Mouse (Mus musculus): ENCODE data around the gene Wdr24.
A peak's percentile ranks its signal among the peaks of the same experiment; 100 is the strongest.

The Wdr24 gene

GRCm38 (mm10) chr17:25823452-25823851 is at the start of gene Wdr24:
Wdr24 (plus strand) TSS chr17:25823627.
- peak; percentile 64 for DNase-seq (ENCODE audit: inconsistent ontology term)

DNA sequence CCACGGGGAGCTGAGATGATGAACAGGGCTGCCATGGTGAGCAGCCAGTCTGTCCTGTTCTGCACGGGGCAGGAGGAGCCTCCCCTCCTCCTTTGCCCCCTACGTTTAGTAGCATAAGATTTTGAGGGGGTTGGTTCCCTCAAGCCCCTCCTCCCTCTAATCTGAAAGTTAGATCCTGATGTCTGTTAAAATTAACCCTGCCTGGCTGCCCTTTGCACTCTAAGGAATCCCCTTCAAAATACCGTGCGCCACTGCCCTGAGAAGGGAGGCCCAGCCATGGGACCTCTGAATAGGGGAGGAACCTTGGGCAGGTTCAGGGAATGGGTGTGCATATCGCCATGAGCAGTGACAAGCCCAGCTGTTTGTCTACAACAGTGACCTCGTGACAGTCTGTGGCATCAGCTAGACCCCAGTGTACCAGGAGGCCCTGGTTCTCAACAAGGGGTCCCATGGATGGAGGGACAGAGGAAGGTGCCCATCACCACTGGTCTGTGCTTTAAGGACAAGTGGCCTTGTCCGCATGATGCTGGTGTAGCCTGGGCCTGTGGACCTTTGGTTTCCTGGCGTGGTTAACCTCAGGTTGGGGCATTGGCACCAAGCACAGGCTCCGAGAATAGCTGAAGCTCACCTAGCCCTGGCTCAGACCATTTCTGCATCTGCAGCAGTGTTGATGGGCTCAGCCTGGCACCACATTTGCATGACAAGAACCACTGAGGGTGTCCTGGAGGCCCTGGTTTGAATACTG is 47.9 kb upstream of the Wdr24 start:
- no peak for DNase-seq (ENCODE audit: inconsistent ontology term)

- DNase-seq (ENCODE audit: inconsistent ontology term), result no peak
Observed at GRCm38 (mm10) chr17:25777948-25778347, 45.5 kb upstream of the Wdr24 start.

GRCm38 (mm10) chr17:25781339-25781738 is 42.1 kb upstream of the Wdr24 start:
- no peak for DNase-seq (ENCODE audit: inconsistent ontology term)

DNA sequence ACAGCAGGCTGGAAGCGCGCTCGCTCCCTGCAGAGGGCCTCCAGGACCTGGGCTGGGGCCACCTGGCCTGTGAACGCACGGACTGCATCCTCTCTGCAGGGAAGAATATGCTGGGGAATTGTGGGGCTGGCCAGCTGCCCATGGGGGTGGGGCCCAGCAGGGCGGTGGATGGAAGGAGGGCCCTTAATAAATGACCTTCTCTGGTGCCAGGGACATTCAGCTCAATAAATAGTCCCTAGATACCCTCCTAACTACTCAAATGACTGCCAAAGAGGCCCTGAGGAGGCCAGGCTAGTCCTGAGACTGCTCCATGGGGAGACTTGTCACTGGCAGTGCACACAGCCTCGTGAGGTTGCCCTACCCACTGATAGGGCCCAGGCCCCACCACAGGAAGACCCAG is 40.3 kb upstream of the Wdr24 start:
- DNase-seq (ENCODE audit: inconsistent ontology term), result no peak

DNA sequence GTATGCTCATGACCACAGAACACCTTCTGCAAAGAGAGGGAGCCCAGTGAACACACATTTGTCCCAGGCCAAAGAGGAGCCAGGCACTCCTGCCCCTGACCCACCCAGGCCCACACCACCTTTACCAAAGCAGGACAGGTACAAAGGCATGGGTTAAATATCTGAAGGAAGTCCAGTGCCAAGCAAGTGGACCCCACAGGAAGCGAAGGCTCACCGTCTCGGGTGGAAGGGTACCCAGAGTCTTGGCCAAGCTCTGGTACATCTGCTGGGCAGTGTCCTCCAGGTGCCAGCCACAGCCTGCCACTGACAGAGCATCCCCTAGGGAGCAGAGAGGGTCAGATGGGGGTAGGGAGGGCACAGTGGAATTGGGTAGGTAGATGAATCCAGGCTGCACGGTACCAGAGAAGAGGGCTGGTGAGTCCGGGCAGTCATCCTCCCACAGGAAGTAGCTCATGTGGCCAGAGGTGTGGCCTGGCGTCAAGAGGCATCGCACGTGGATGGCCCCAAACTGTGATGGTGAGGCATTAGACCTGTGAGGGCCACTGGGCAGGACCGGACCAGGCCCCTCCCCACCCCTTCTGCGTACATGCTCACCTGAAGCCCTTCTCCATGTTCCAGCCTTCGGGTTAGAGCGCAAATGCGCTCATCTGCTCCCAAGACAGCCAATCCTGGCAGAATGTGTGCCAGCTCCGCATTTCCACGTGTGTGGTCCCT is 39.4 kb upstream of the Wdr24 start:
- no peak for DNase-seq (ENCODE audit: inconsistent ontology term)

- DNase-seq (ENCODE audit: inconsistent ontology term), result peak; percentile 91
Observed at GRCm38 (mm10) chr17:25785281-25785745, 38.1 kb upstream of the Wdr24 start, which contains the start of gene Haghl. Haghl (minus strand) TSS chr17:25785673.

DNA sequence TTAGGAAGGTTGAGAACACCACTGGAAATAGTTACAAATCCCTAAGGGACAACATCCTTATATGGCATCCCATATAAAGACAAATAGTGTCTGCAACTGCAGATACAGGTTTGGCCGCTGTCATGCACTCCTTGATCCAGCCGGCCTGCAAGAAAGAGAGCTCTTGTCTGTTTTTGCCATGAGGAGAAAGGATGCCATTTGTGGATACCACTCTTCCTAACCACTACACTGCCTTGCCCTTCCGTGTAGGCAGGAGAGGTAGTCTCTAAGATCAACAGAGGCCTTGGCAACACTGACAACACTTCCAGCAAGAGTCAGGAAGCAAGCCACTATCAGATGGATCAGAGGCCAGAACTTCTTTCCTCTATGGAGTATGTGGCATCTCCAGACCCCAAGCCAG is 37.1 kb upstream of the Wdr24 start, which contains the start of gene Ccdc78:
TSS of gene Ccdc78 (plus strand) at position 301 of the 400 bp plus-strand sequence.
- no peak for DNase-seq (ENCODE audit: inconsistent ontology term)

- no peak for DNase-seq (ENCODE audit: inconsistent ontology term)
Observed at GRCm38 (mm10) chr17:25786781-25787504, 36.5 kb upstream of the Wdr24 start.

DNA sequence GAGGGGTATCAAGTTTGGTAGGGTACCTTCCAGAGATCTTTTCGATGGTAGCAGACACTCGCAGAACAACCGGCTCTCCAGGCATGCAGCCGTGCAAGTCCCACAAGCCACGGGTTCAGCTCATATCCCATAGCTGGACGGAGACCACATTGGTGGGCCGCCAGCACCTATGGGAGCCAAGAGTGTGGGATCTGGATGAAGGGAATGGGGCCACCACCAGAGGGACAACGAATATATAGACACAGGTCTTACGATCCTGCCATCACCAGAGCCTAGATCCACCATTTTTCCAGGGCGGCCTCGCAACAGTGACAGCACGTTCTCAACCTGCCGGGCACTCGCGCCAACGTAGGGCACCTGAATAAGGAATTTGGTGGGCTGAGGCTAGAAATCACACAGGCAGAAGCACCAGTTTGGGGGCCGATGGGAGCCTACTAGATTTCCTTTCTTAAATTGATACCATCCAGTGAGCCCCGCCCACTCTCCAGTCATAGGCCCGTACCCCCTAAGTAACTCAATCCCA is 32.0 kb upstream of the Wdr24 start:
- peak; percentile 51 for DNase-seq (ENCODE audit: inconsistent ontology term)

- peak; percentile 90 for DNase-seq (ENCODE audit: inconsistent ontology term)
Observed at GRCm38 (mm10) chr17:25791843-25792527, 31.4 kb upstream of the Wdr24 start.

DNA sequence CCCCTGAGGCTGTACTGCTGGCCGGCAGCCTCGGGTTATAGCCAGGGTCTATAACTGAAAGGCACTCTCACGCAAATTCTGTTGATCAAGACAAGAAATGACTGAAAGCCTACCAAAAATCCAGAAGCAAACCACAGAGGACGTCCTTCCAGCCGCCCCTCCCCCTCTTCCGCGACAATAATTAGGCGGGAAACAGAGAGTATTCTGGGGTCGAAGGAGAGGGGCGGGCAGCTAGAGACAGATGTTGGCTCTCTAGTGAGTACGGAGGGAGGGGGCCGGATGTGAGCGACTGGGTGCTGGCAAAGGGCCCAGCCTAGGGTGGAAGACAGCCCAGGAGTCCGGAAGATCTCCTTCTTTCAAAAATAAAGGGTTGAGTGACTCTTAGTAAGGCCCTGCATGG is 30.8 kb upstream of the Wdr24 start, which contains the start of gene Fam173a:
TSS of gene Fam173a (minus strand) at position 287 of the 400 bp plus-strand sequence.
- DNase-seq (ENCODE audit: inconsistent ontology term), result peak; percentile 85

DNA sequence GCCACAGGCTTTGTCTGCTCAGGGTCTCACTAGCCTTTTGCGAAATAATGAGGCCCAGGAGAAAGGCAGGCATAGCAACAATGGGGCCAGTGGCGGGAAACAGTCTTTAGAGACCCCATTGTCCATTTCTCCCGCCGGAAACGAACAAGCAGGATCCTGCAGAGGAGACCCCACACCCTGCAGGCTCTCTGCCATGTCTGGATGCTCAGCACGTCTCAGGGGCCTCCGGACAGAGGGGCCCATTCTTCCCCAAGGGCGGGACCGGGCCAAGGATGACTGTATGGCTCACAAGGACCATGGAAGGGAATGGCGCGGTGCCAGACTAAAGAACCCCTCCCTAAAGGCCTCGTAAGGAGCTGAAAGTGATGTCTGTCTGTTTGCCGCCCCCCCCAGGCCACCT is 29.2 kb upstream of the Wdr24 start:
- peak; percentile 31 for DNase-seq (ENCODE audit: inconsistent ontology term)

- no peak for DNase-seq (ENCODE audit: inconsistent ontology term)
Observed at GRCm38 (mm10) chr17:25794998-25795397, 28.4 kb upstream of the Wdr24 start.

DNA sequence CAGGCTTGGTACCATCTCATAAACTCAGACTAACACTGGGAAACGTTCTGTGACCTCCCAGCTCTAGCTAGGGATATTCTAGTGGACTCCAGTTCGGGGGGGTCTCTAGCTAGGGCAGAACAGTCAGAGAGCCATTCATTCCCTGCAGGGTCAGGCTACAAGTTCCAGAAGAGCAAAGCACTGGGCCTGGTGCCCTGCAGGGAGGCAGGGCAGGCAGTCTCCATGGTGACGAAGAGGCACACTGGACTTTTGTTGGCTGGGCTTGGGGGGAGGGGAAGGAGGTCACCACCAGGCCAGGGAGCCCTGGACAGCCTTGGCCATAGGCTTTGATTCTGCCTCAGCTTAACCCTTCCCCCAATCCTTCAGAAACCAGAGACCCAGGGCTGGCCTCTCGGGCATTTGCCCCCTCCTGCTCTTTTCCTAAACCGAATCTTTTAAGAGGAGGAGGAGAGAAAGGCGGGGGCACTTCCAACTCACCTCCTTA is 27.8 kb upstream of the Wdr24 start, which contains the start of gene AC134908.4:
TSS of gene AC134908.4 (minus strand) at position 51 of the 484 bp plus-strand sequence.
- DNase-seq (ENCODE audit: inconsistent ontology term), result peak; percentile 94

- DNase-seq (ENCODE audit: inconsistent ontology term), result peak; percentile 49
Observed at GRCm38 (mm10) chr17:25796211-25796771, 27.1 kb upstream of the Wdr24 start.

DNA sequence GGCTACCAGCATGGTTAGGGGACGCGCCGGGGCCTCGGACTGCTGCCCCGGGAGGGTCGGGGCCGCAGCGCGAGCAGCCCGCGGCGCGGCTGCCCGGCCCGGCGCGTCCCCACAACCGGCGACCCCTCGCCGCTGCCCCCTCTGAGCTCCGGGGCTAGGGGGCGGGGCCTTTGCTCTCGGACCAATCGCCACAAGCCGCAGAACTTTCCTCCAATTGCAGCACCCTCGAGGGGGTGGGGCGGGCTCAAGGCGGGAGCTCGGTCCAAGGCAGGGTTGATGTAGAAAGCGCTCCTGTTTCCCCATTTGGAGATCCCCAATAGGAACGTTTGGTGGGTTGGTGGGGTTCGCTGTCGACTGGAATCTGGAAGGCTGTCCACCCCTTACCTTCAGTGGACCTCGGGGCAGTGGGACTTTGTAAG is 26.5 kb upstream of the Wdr24 start, which contains the start of gene Metrn:
TSS of gene Metrn (minus strand) at position 186 of the 419 bp plus-strand sequence.
- DNase-seq (ENCODE audit: inconsistent ontology term), result peak; percentile 94

DNA sequence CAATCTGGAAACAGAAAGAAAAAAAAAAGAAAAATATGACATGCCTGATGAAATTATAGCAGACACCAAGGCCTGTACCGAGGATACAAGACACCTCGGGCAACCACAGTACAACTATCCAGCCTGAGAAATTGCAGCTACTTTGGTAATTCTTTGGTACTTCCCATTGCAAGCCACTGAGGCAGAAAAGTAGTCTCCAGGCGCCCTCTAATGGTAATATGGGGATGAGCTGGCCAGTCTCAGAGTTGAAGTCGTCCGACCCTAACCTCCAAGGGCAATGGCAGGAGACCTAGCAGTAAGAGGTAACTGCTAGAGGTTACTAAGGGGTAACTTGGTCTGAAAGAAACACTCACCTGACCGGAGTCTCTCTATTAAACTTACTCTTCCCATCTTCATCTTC is 22.4 kb upstream of the Wdr24 start:
- peak; percentile 75 for DNase-seq (ENCODE audit: inconsistent ontology term)

DNA sequence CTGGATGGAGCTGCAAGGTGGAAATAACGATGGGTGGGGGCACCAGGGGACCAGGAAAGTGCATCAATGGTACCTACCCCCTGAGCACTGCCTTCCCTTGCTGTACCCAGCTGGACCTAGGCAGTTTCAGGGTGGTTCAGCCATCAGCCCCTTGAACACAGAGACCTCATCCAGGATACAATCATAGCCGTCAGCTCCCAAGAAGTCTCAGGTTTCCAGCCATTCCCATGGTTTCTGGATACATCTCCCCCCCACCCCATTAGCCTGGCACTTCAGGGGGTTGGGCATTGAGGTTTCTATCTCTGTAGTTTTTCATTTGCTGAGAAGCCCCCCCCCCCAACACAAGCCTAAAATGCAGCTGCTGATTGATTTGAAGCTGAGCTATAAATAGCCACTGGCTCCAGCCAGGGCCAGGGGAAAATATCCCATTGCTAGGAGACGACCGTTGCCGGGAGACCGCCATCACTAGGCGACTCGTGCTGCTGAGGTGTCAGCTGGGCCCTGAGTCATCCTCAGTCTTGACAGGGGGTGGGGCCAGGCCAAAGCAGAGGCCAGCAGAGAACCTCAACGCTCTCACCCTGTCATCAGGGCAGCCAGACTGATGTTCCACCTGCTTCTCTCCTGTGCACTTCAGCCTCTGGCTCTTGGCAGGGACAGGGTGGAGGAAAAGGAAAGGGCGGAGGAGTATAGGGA is 20.5 kb upstream of the Wdr24 start:
- DNase-seq (ENCODE audit: inconsistent ontology term), result peak; percentile 87

DNA sequence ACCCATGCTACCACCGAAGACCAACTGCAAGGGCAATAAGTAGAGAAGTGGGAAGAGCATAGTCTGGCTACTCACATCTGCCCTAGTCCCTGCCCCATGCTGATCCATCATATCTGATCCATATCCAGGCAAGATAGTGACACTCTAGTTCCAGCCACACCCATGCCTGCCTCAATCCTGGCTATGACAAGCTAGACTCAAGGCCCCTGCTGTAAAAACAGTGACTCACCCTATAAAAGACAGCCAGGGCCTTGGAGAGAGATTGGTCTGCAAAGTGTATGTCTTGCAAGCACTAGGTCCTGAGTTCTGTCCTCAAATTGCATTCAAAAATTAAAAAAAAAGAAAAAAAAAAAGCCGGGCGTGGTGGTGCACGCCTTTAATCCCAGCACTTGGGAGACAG is 16.9 kb upstream of the Wdr24 start:
- DNase-seq (ENCODE audit: inconsistent ontology term), result no peak

All from Muller cell, postnatal 12 days (primary cell).